Mouse (Mus musculus) activated CD4-positive, CD25-positive, alpha-beta regulatory T cell, adult 9 weeks (primary cell): ENCODE data around the gene Unc5cl. TPM values are rescaled to one million over a fixed set of nuclear protein-coding genes. Genes with fewer than 3 reads are reported as not detected.

Experiments used
- polyA plus RNA-seq: library from polyadenylated mRNA; unstranded; fragments of 100-300 nt; shearing (Covaris generic); gene quantifications from one replicate; pipeline ENCODE4 v1.2.1, GENCODE M21; 2017

The Unc5cl gene
- 40.4 TPM for polyA plus RNA-seq

DNA sequence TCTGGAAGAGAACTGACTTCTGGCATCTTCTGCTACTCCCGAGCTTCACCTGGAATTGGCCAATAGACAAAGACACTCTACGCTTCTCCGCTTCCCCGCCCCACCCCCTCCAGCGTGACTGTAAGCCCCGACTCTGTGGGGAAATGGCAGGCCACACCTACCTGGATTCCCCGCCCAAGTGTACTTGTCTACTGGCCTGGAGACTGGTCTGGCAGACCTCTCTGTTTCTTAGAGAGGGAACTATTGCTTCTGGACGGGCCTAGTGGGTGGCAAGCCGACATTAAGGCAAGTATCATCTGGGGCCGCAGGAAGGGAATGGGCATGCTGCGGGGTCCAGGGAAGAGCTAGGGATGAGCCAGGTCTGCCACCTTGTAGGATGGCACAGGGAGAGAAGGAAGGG, at the start of gene Unc5cl:
TSS of gene Unc5cl (plus strand) at position 214 of the 400 bp plus-strand sequence.

DNA sequence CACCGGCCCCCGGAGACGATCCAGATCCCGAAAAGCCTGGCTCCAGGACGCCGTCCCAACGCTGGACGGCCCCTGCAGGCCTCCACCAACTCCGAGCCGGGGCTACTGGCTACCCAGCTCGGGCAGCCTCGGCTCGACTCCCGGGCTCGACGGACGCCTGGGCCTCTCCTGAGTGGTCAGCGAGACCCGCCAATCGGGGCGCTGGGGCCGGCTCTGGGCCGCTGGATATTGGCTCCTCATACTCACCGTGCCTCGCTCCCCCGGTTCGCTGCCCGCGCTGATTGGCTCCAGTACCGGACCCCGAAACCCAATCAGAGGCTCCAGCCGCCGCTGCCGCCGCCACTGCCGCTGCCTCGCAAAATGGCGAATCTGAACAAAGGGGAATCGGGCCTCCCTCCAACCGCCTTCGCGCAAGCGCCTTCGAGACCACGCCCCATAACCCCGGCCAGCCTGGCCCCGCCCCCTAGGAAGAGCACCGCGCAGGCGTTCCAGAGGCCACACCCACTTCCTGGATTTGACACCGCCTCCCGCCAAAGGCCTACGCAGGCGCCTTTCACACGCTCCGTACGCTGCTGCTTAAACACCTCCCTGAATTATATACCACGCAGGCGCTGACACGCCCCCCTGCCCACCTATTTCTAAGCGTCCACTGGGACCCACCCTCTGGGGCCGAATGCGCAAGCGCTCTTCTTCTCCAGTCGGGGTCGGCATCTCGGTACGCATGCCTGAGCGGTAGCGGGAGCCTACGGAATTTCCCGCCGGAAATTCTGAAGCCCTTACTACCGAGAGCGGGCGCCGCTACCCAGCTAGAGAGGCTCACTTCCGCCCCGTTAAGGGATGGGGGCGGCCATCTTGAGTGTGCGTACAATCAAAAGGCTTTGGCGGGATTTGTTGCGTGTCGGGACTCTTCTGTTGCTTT, 45.1 kb upstream of the Unc5cl start, which contains the start of the genes Nfya and Oard1:
TSS of gene Nfya (minus strand) at position 527 of the 919 bp plus-strand sequence.
TSS of gene Oard1 (plus strand) at position 635 of the 919 bp plus-strand sequence.

DNA sequence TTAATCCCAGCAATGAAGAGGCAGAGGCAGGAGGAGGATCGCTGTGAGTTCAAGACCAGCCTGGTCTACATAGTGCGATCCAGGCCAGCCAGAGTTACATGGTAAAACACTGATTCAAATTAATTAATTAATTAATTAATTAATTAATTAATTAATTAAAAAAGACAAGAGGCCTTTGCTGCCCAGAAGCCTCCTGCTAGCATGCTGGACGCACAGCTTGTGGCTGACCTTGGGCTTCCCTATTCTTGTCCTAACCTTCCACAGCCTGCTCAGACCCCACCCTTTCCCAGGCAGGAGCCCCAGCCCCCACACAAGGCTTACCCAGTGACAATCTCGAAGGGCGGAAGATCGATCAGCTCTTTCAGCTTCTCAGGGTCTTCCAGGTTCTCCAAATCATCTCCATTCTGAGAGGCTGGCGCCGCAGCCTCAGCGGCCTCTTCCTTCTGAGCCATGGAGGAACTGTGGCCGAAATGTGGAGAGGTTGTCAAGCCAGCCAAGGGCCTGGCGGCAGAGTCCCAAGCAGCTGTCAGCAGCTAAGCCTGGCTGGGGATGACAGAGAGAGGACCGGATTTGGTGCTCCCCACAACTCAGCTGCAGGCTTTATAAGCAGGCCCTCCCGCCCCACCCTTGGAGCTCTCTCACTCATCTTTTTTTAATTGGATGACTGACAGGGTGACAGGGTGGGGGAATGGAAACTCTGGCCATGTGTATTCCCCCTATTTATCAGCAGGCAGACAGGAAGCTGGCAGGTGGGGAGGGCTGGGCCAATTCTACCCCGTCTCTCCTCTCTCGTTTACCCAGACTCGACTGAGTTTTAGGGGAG, 22.3 kb upstream of the Unc5cl start, which contains the start of gene Apobec2:
TSS of gene Apobec2 (minus strand) at position 773 of the 823 bp plus-strand sequence.

DNA sequence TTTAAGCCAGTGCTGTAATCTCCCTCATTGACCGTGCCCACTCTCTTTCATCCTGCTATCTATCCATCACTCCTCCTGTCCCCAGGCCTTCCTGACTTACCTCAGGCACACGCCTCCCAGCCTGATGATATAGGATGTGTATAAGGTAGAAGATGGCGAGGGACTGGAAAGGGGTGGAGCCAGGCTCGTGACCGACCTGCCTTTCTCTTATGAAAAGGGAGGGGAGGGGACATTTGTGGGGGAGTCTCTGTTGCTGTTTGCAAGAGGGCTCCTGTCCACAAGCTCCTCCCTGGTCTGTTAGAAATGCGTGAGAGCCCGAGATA, 3.4 kb upstream of the Unc5cl start, which contains the start of gene Tspo2:
TSS of gene Tspo2 (minus strand) at position 170 of the 323 bp plus-strand sequence.

Other genes starting within 250 kb of the Unc5cl start
- gene Trem1, start 222.1 kb upstream of the Unc5cl start, polyA plus RNA-seq, result not detected
- gene Trem3, start 207.1 kb upstream of the Unc5cl start, polyA plus RNA-seq, result not detected
- 1.6 TPM for gene Treml4, start 190.6 kb upstream of the Unc5cl start, polyA plus RNA-seq
- gene Treml2, start 155.4 kb upstream of the Unc5cl start, polyA plus RNA-seq, result 31.1 TPM
- gene B430306N03Rik, start 138.8 kb upstream of the Unc5cl start, polyA plus RNA-seq, result 2.4 TPM
- not detected for gene Trem2, start 108.5 kb upstream of the Unc5cl start, polyA plus RNA-seq
- not detected for gene Treml1, start 95.0 kb upstream of the Unc5cl start, polyA plus RNA-seq
- gene Nfya, start 45.0 kb upstream of the Unc5cl start, polyA plus RNA-seq, result 7.5 TPM
- 83.3 TPM for gene Oard1, start 44.9 kb upstream of the Unc5cl start, polyA plus RNA-seq
- gene Apobec2, start 22.0 kb upstream of the Unc5cl start, polyA plus RNA-seq, result 9.1 TPM
- gene Tspo2, start 3.4 kb upstream of the Unc5cl start, polyA plus RNA-seq, result 0.37 TPM